Mouse (Mus musculus): Measurements from ENCODE around the gene Zfp622. TPM values are rescaled to one million over a fixed set of nuclear protein-coding genes. Genes with fewer than 3 reads are reported as not detected.
A peak's percentile ranks its signal among the peaks of the same experiment; 100 is the strongest.
"Not testable (repeated sequence)": the region's sequence is repeated elsewhere in the genome, so short reads cannot be mapped to it uniquely, and the experiment has no call there.

Gene Zfp622
- polyA plus RNA-seq, 1 experiment = 14.9 TPM

GRCm38 (mm10) chr15:25995521-25995920 is 11.4 kb downstream of the Zfp622 start:
- Histone ChIP-seq H3K36me3 (ENCODE audit: control insufficient read depth, insufficient read depth, low read length) (peaks cover 14% of the 10 kb centered on the region), H3K4me3 (ENCODE audit: insufficient read depth, low read depth, low read length) (no peak overlapping the region), H3K27ac (ENCODE audit: insufficient read depth, low read depth, low read length) (no peak overlapping the region), H3K27me3 (replicated peaks; ENCODE audit: control insufficient read depth, insufficient read depth, low read length) (no peaks in the 10 kb centered on the region), H3K4me1 (ENCODE audit: control insufficient read depth, insufficient read depth, low read length) (no peaks in the 10 kb centered on the region)
- TF ChIP-seq CTCF (conservative IDR thresholded peaks at IDR 0.05; ENCODE audit: insufficient read depth, insufficient read length, low read depth, low read length) = 0 out of 2 replicates have a peak, but pooled peaks have one; percentile 12
- no peak for TF ChIP-seq POLR2A (IDR thresholded peaks at IDR 0.05; ENCODE audit: low read depth, low read length)
- 35% methylated on average over 2 of the region's 2 CpGs for whole genome bisulfite sequencing
- no peak for DNase-seq

DNA sequence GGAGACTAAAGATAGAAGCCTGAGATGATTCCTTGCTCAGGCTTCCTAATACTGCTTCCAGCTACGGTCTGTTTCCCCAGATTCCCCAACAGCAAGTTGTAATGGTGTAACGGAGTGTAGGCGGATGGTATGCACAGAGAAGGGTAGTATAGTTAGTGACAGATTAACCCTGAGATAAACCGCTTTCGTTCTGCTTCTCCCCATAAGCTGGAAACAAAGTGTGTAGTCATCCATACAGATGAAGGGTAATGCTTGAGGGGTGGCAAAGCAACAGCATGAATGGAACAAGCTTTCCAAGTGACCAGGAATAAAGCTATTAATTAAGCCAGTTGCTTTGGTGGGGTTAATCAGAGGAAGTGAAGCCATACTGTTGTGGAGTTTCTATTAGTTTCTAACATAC is 15.4 kb downstream of the Zfp622 start:
- WGBS = 39% methylated on average over 5 of the region's 5 CpGs
- not testable (repeated sequence) for H3K27ac ChIP-seq (ENCODE audit: insufficient read depth, low read depth, low read length); H3K27me3 ChIP-seq (replicated peaks; ENCODE audit: control insufficient read depth, insufficient read depth, low read length); H3K4me1 ChIP-seq (ENCODE audit: control insufficient read depth, insufficient read depth, low read length); DNase-seq; H3K36me3 ChIP-seq (ENCODE audit: control insufficient read depth, insufficient read depth, low read length); H3K4me3 ChIP-seq (ENCODE audit: insufficient read depth, low read depth, low read length)

GRCm38 (mm10) chr15:26008621-26009020 is 24.5 kb downstream of the Zfp622 start:
- WGBS = 66% methylated on average over 3 of the region's 3 CpGs
- no peak overlapping the region for H3K27ac ChIP-seq (ENCODE audit: insufficient read depth, low read depth, low read length)
- DNase-seq = no peak
- no peak overlapping the region for H3K4me3 ChIP-seq (ENCODE audit: insufficient read depth, low read depth, low read length)
- H3K36me3 ChIP-seq (ENCODE audit: control insufficient read depth, insufficient read depth, low read length) = no peaks in the 10 kb centered on the region
- no peaks in the 10 kb centered on the region; the same call in 1 of the 2 replicates for H3K27me3 ChIP-seq (replicated peaks; ENCODE audit: control insufficient read depth, insufficient read depth, low read length)
- H3K4me1 ChIP-seq (ENCODE audit: control insufficient read depth, insufficient read depth, low read length) = no peaks in the 10 kb centered on the region
- TF ChIP-seq CTCF (conservative IDR thresholded peaks at IDR 0.05; ENCODE audit: insufficient read depth, insufficient read length, low read depth, low read length) (no peak), POLR2A (IDR thresholded peaks at IDR 0.05; ENCODE audit: low read depth, low read length) (no peak)

DNA sequence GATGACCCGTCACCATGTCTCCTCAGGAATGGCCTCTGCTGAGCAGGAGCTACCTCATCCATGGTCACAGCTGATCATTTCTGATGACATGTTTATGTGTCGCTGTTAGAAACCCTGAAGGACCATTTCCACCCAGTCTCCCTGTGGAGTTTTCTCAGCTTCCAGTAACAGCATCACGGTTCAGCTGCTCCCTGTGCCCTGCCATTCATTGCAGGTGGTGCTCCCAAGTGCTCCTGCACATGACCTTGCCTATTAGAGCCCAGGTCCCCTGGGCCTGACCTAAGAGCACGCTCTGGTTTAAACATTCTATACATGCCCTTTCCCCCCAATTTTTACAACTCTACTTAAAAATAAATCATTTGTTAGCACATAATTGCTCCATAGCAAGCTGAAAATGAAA is 28.7 kb downstream of the Zfp622 start:
- WGBS = 51% methylated on average over 4 of the region's 4 CpGs
- H3K4me3 ChIP-seq (ENCODE audit: insufficient read depth, low read depth, low read length) = no peak overlapping the region

GRCm38 (mm10) chr15:26015979-26016665 is 32.0 kb downstream of the Zfp622 start:
- Histone ChIP-seq H3K27me3 (replicated peaks; ENCODE audit: control insufficient read depth, insufficient read depth, low read length) (no peaks in the 10 kb centered on the region), H3K27ac (ENCODE audit: insufficient read depth, low read depth, low read length) (no peak overlapping the region), H3K4me3 (ENCODE audit: insufficient read depth, low read depth, low read length) (no peak overlapping the region), H3K36me3 (ENCODE audit: control insufficient read depth, insufficient read depth, low read length) (no peaks in the 10 kb centered on the region), H3K4me1 (ENCODE audit: control insufficient read depth, insufficient read depth, low read length) (no peaks in the 10 kb centered on the region)
- peak; percentile 46 for DNase-seq
- TF ChIP-seq CTCF (conservative IDR thresholded peaks at IDR 0.05; ENCODE audit: insufficient read depth, insufficient read length, low read depth, low read length) = no peak
- TF ChIP-seq POLR2A (IDR thresholded peaks at IDR 0.05; ENCODE audit: low read depth, low read length) = no peak
- 24% methylated on average over 14 of the region's 14 CpGs for WGBS

More for the DNA sequence above, 28.7 kb downstream of the Zfp622 start:
- no peak overlapping the region for H3K27ac ChIP-seq (ENCODE audit: insufficient read depth, low read depth, low read length)
- no peaks in the 10 kb centered on the region for H3K4me1 ChIP-seq (ENCODE audit: control insufficient read depth, insufficient read depth, low read length)
- TF ChIP-seq CTCF (conservative IDR thresholded peaks at IDR 0.05; ENCODE audit: insufficient read depth, insufficient read length, low read depth, low read length) (no peak), POLR2A (IDR thresholded peaks at IDR 0.05; ENCODE audit: low read depth, low read length) (no peak)
- no peak for DNase-seq
- no peaks in the 10 kb centered on the region; the same call in 1 of the 2 replicates for H3K27me3 ChIP-seq (replicated peaks; ENCODE audit: control insufficient read depth, insufficient read depth, low read length)
- no peaks in the 10 kb centered on the region for H3K36me3 ChIP-seq (ENCODE audit: control insufficient read depth, insufficient read depth, low read length)

DNA sequence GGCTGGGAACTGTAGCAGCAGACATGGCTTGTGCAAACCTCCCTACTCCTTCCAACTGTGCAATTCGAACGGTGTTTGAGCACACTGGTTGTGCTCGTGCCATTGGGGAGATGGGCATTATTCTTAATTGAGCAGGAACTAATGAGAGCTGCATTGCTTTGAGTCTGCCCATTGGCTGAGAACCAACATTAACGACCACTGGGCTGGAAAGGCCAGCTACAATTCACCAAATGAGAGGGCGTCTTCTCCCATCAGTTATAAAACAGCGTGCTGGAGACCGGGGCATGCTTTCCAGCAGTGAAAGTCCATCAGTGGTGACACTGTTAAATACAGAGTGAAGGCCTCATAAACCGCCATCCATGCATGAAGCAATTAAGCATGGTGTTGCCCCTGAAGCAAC is 37.6 kb downstream of the Zfp622 start:
- Histone ChIP-seq H3K4me3 (ENCODE audit: insufficient read depth, low read depth, low read length) (no peak overlapping the region), H3K4me1 (ENCODE audit: control insufficient read depth, insufficient read depth, low read length) (no peaks in the 10 kb centered on the region), H3K36me3 (ENCODE audit: control insufficient read depth, insufficient read depth, low read length) (no peaks in the 10 kb centered on the region), H3K27me3 (replicated peaks; ENCODE audit: control insufficient read depth, insufficient read depth, low read length) (no peaks in the 10 kb centered on the region), H3K27ac (ENCODE audit: insufficient read depth, low read depth, low read length) (no peak overlapping the region)
- no peak for DNase-seq
- TF ChIP-seq POLR2A (IDR thresholded peaks at IDR 0.05; ENCODE audit: low read depth, low read length) (no peak), CTCF (conservative IDR thresholded peaks at IDR 0.05; ENCODE audit: insufficient read depth, insufficient read length, low read depth, low read length) (no peak)
- 27% methylated on average over 8 of the region's 8 CpGs for WGBS

- no peak for DNase-seq
- TF ChIP-seq CTCF (conservative IDR thresholded peaks at IDR 0.05; ENCODE audit: insufficient read depth, insufficient read length, low read depth, low read length) (no peak), POLR2A (IDR thresholded peaks at IDR 0.05; ENCODE audit: low read depth, low read length) (no peak)
- Histone ChIP-seq H3K27me3 (replicated peaks; ENCODE audit: control insufficient read depth, insufficient read depth, low read length) (no peaks in the 10 kb centered on the region), H3K36me3 (ENCODE audit: control insufficient read depth, insufficient read depth, low read length) (no peaks in the 10 kb centered on the region), H3K27ac (ENCODE audit: insufficient read depth, low read depth, low read length) (no peak overlapping the region), H3K4me3 (ENCODE audit: insufficient read depth, low read depth, low read length) (no peak overlapping the region), H3K4me1 (ENCODE audit: control insufficient read depth, insufficient read depth, low read length) (no peaks in the 10 kb centered on the region)
- 79% methylated on average over 5 of the region's 5 CpGs for WGBS
These were observed 38.5 kb downstream of the Zfp622 start for GRCm38 (mm10) chr15:26022636-26023035.

Data from kidney, adult 2 months (tissue).